Mouse (Mus musculus) mammary gland, adult 2 months (tissue): Measurements from ENCODE around the gene Tox4. TPM values are rescaled to one million over a fixed set of nuclear protein-coding genes. Genes with fewer than 3 reads are reported as not detected.

Experiments
- polyA plus RNA-seq: library from polyadenylated mRNA; depleted of rRNA; stranded (reverse); fragments of >200 nt; gene quantifications from 2 replicates; pipeline ENCODE4 v1.2.3, GENCODE M21; 2012; ENCODE audit warnings: low replicate concordance; rRNA removed

Tox4 gene
- 25.6 and 62.8 TPM in 2 replicates for polyA plus RNA-seq

DNA sequence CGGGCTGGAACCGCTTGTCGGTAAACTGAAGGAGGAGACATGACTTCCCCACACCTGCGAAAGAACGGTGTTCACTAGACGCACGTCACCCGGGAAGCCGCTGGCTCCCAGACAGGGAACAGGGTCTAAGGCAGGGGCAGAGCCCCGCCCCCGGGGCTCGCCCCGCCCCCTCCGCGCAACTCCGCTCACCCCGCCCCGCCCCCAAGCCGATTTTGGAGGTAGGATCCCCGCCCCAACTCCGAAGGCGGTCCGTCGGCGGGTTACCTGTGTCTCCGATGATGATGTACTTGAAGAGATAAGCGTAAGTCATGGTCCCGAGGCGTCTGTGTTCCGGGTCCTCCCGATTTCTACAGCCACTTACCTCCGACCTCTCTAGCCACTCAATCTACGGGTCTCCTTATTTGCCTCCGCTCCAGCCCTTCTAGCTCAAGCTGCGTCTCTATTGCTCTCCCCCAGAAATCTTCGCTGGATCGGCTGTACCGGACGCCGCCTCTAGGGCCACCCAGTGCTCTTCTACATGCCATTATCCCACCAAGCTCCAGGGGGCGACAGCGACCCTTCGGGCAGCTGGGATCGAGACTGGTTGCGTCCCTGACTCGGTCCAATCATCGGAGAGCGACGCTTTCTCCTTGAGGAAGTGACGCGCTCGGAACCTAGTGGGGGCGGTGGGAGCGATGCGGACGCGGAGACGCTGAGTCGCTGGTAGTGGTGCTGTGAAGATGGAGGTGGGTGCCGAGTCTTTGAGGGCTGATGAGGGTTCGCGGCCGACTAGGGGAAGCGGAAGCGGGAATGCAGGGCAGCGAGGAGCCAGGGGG is at the start of gene Tox4, which contains the start of gene Rab2b:
Tox4 (plus strand) TSS at position 215 of the 815 bp plus-strand sequence.
Rab2b (minus strand) TSS at position 614 of the 815 bp plus-strand sequence.

DNA sequence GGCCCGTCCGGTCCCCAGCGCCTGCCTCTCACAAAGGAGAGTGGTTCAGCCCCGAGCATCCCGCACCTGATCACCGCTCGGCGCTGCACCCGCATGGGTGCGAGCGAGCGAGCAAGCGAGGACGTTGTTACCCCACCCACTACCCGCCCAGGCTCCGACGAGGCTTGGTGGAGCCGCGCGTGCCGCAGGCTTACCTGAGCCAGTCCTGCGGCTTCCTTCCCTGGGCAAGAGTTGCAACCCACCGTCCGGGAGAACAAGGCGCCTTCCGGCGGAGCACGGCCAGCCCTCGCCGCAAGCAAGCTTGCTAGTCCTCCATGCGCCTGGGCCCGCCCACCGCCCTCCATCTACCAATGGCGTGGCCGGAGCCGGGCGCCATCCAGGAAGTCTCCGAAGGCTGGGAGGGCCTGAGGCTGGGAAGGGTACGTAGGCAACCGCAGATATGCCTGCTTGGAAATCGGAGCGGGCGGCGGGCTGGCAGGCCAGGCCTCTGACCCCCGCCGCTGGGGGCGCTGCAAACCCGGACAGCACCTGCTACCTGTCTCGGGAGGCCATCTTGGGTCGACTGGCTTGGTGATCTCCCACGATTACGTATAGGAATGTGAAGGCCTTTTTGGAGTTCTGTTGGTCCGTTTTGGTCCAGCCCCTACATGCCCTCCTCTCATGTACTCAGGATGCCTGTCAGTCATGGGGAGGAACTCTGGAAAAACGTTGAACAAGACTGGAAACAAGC is 21.3 kb upstream of the Tox4 start, which contains the start of gene Chd8:
Chd8 (minus strand) TSS at position 297 of the 730 bp plus-strand sequence.

DNA sequence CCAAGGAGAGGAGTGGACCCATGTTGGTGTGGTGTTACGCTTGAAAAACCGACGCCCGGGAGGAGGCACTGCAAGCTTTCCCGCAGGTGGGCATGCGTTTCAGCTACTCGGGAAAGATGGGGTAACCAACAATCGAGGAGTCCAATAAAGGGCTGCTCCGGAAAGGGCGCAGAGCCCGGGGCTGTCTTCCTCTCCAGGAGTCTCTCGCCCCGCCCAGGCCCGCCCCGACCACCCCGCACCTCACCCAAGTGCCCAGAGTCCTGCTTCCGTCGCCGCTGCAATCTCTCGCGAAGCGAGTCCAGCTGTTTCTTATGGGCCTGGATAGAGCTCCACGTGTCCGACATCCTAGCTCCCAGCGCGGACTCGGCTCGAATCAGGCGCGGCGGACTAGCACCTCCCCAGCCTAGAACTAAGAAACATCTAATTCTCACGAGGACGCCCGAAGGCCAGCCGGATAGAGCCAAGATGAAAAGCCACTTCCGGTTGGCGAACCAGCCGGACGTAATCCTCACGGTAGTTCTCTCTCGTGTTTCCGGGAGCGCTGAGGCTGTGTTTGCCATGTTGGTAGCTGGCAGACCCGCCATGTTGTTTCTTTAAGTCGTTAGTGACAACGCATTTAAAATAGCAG is 25.8 kb downstream of the Tox4 start, which contains the start of gene Mettl3:
Mettl3 (minus strand) TSS at position 485 of the 628 bp plus-strand sequence.

DNA sequence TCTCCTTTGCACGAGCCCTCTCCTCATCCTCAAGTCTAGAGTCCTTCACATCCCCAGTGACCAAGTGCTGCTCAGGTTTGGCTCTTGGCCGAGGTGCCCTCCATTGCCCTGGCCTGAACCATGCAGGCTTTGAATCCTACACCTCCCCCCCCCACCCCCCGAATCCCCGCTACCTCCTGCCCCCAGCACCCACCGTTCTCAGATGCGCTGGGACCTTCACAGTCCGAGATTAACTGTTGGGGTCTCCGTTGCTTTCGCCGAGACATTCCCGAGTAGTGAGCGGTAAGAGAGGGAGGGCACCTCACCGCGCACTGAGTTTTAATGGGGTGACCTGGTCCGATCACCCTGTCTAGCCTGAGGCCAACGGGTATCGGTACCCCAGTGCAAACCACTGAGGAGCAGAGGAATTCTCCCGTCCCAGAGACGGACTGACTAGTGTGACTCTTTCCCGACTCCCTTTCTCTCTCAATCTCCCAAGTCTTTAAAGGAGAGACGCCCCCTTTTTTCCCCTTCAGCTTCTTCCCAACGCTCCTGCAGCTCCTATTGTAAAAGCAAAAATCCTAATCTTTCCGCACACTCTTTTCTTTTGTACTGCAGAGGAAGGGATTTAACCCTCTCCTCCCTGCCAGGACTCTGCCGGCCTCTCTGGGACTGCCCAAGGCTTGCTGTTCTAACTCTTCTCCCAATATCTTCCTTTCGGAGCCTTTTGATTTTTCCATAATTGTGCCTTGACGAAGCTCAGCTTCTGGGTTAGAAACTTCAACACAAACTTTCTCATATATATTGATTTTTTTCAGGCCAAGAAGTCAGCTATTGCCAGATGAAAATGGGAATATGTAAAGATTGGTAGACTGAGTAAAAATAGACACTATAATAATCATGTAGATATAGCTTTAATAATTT is 49.2 kb downstream of the Tox4 start, which contains the start of gene Sall2:
Sall2 (minus strand) TSS at position 853 of the 903 bp plus-strand sequence.

Other genes starting within 250 kb of the Tox4 start
- gene Olfr221, start 236.7 kb upstream of the Tox4 start, polyA plus RNA-seq = not detected in 2 replicates
- gene Hnrnpc, start 175.1 kb upstream of the Tox4 start, polyA plus RNA-seq = 39.8 and 84.3 TPM in 2 replicates
- 4.7 and 15.7 TPM in 2 replicates for gene Rpgrip1, start 168.4 kb upstream of the Tox4 start, polyA plus RNA-seq
- 4.9 and 9.8 TPM in 2 replicates for gene Supt16, start 81.7 kb upstream of the Tox4 start, polyA plus RNA-seq
- 31.7 and 45.7 TPM in 2 replicates for gene Chd8, start 21.4 kb upstream of the Tox4 start, polyA plus RNA-seq
- gene Rab2b, start 399 bp downstream of the Tox4 start, polyA plus RNA-seq = 6.8 and 19.0 TPM in 2 replicates
- gene Mettl3, start 26.0 kb downstream of the Tox4 start, polyA plus RNA-seq = 25.3 and 28.7 TPM in 2 replicates
- gene Sall2, start 49.6 kb downstream of the Tox4 start, polyA plus RNA-seq = 5.8 and 6.0 TPM in 2 replicates
- gene Olfr1513, start 77.3 kb downstream of the Tox4 start, polyA plus RNA-seq = not detected in 2 replicates
- not detected in 2 replicates for gene Olfr1512, start 100.0 kb downstream of the Tox4 start, polyA plus RNA-seq
- not detected in 2 replicates for gene Olfr1511, start 118.2 kb downstream of the Tox4 start, polyA plus RNA-seq
- not detected in 2 replicates for gene Olfr1510, start 135.2 kb downstream of the Tox4 start, polyA plus RNA-seq
- gene Olfr1509, start 163.8 kb downstream of the Tox4 start, polyA plus RNA-seq = not detected in 2 replicates
- not detected in 2 replicates for gene Olfr1508, start 188.3 kb downstream of the Tox4 start, polyA plus RNA-seq
- gene Olfr1507, start 216.6 kb downstream of the Tox4 start, polyA plus RNA-seq = not detected in 2 replicates